Mouse (Mus musculus) activated CD4-positive, CD25-positive, alpha-beta regulatory T cell (primary cell): ENCODE results near the gene Rhcg. TPM values are rescaled to one million over a fixed set of nuclear protein-coding genes. Genes with fewer than 3 reads are reported as not detected.

Experiments used
- polyA plus RNA-seq, 2 experiments: library from polyadenylated mRNA; unstranded; fragments of 100-300 nt; shearing (Covaris generic); gene quantifications; one replicate each; pipeline ENCODE4 v1.2.1; 2017

Gene Rhcg
- polyA plus RNA-seq: under 1 TPM in 1 of 2 experiments, not detected in 1; 0.41 TPM

GRCm38 (mm10) chr7:79617418-79617817 is at the start of gene Rhcg:
Gene Rhcg (minus strand): TSS chr7:79617657.

DNA sequence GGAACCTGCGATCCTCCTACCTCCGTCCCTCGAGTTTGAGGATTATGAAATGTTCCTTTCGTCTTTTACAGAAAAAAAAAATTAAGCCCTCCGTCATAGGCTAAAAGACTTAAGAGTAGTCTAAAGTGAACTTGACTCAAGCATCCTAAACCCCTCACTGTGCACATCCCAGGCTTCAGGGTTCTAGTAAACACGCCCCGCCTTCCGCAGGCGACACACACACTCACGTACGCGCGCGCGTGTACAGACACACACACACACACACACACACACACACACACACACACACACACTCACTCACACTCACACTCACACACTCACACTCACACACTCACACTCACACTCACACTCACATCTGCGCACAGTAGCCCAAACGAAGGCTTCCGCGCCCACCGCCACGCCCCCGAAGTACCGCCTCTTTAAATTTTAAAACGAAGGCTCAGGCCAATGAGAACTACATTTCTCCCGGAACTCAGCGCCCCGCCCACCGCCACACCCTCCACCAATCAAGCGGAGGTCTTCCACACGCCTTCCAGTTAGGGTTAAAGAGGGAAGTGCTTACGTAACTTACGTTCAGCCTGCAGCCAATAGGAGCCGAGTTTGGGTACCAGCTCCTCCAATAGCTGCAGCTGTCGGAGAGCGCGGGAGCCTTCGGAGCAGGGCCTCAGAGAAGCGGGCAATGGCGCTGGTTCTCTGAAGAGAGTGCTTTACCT is 42.3 kb upstream of the Rhcg start, which contains the start of gene Ticrr:
TSS of gene Ticrr (plus strand) at position 619 of the 713 bp plus-strand sequence.

Other genes starting within 250 kb of the Rhcg start
- gene Rlbp1, start 230.6 kb downstream of the Rhcg start, polyA plus RNA-seq: not detected
- gene Fanci, start 225.7 kb downstream of the Rhcg start, polyA plus RNA-seq: 1 to 10 TPM; 4.5 to 5.9 TPM
- 10 to 100 TPM; 71.8 to 91.3 TPM for gene Polg, start 151.3 kb downstream of the Rhcg start, polyA plus RNA-seq
- 1 to 10 TPM; 4.1 to 5.0 TPM for gene Ticrr, start 42.5 kb upstream of the Rhcg start, polyA plus RNA-seq
- gene Kif7, start 98.1 kb upstream of the Rhcg start, polyA plus RNA-seq: 1 to 10 TPM in 1 of 2 experiments, under 1 TPM in 1; 0.69 to 1.0 TPM
- under 1 TPM in 1 of 2 experiments, not detected in 1; 0.06 TPM for gene Plin1, start 115.2 kb upstream of the Rhcg start, polyA plus RNA-seq
- gene Pex11a, start 125.5 kb upstream of the Rhcg start, polyA plus RNA-seq: 1 to 10 TPM; 2.5 to 3.1 TPM
- under 1 TPM; 0.07 to 0.41 TPM for gene Wdr93, start 125.5 kb upstream of the Rhcg start, polyA plus RNA-seq
- not detected for gene Mesp1, start 176.1 kb upstream of the Rhcg start, polyA plus RNA-seq
- under 1 TPM in 1 of 2 experiments, not detected in 1; 0.13 TPM for gene Mesp2, start 193.1 kb upstream of the Rhcg start, polyA plus RNA-seq
- under 1 TPM in 1 of 2 experiments, not detected in 1; 0.38 TPM for gene Anpep, start 243.4 kb upstream of the Rhcg start, polyA plus RNA-seq